Mouse (Mus musculus) midbrain, embryonic 15.5 days (tissue): ENCODE measurements around the gene Try5. TPM values are rescaled to one million over a fixed set of nuclear protein-coding genes. Genes with fewer than 3 reads are reported as not detected.
"Not testable (repeated sequence)": the region's sequence is repeated elsewhere in the genome, so short reads cannot be mapped to it uniquely, and the experiment has no call there.

Source experiments
- ATAC-seq: fragments of 200-750 bp; cut with Nextera tagmentation; replicated peaks from 2 replicates; pipeline ENCODE4 v1.8.0; 2017; ENCODE audit warnings: moderate TSS enrichment
- H3K27ac ChIP-seq: fragments of 300-500 bp; sonication (generic); 2 replicates; pipeline ENCODE4 v1.5.1; 2015; ENCODE audit warnings: mild to moderate bottlenecking, inconsistent platforms
- H3K27me3 ChIP-seq: fragments of 300-500 bp; sonication (generic); replicated peaks from 2 replicates; pipeline ENCODE4 v1.6.1; 2015; ENCODE audit warnings: inconsistent platforms
- H3K36me3 ChIP-seq: fragments of 300-500 bp; sonication (generic); replicated peaks from 2 replicates; pipeline ENCODE4 v1.6.1; 2015; ENCODE audit warnings: inconsistent platforms
- H3K4me1 ChIP-seq: fragments of 300-500 bp; sonication (generic); 2 replicates; pipeline ENCODE4 v1.6.1; 2015; ENCODE audit warnings: inconsistent platforms
- H3K4me2 ChIP-seq: fragments of 300-500 bp; sonication (generic); 2 replicates; pipeline ENCODE4 v1.6.1; 2015; ENCODE audit warnings: inconsistent platforms, mild to moderate bottlenecking, moderate library complexity
- H3K4me3 ChIP-seq: fragments of 300-500 bp; sonication (generic); 2 replicates; pipeline ENCODE4 v1.5.1; 2015; ENCODE audit warnings: mild to moderate bottlenecking, inconsistent platforms
- H3K9ac ChIP-seq: fragments of 300-500 bp; sonication (generic); 2 replicates; pipeline ENCODE4 v1.6.1; 2015; ENCODE audit warnings: mild to moderate bottlenecking, inconsistent platforms
- H3K9me3 ChIP-seq: fragments of 300-500 bp; sonication (generic); 2 replicates; pipeline ENCODE4 v1.6.1; 2016; ENCODE audit warnings: inconsistent platforms
- WGBS: fragments of 180-500 bp; shearing (Covaris S2); methylation state at CpG from one replicate; pipeline ENCODE4 v1.1.7; 2015; ENCODE audit warnings: mixed read lengths; 5-methylcytosine and 5-hydroxymethylcytosine counted together
- polyA plus RNA-seq: library from polyadenylated mRNA; unstranded; fragments of >200 nt; fragmentation: Nextera tagmentation; extraction: Ambion mirVana; gene quantifications from 2 replicates; pipeline ENCODE4 v1.2.1, GENCODE M21; 2015

Try5 gene
- polyA plus RNA-seq, result not detected in 2 replicates

GRCm38 (mm10) chr6:41316741-41317140 is at the start of gene Try5:
Gene Try5 (minus strand): TSS chr6:41316841.
- not testable (repeated sequence) for H3K36me3 ChIP-seq, H3K9ac ChIP-seq, H3K4me3 ChIP-seq, H3K4me1 ChIP-seq, H3K27me3 ChIP-seq, ATAC-seq, H3K4me2 ChIP-seq, H3K9me3 ChIP-seq, H3K27ac ChIP-seq
- 70% methylated on average over 3 of the region's 3 CpGs for WGBS

- 83% methylated on average over 2 of the region's 2 CpGs for WGBS
- no peaks in the 10 kb centered on the region for H3K9me3 ChIP-seq
These were observed 37.3 kb upstream of the Try5 start, which contains the start of gene Try10 for GRCm38 (mm10) chr6:41353932-41354331. Gene Try10 (plus strand): TSS chr6:41354105.

GRCm38 (mm10) chr6:41301969-41302368 is 14.7 kb downstream of the Try5 start, which contains the start of gene Try4:
Gene Try4 (plus strand): TSS chr6:41302269.
- no peak for ATAC-seq
- Histone ChIP-seq H3K4me2 (no peak within 1 kb of the TSS), H3K9ac (no peak within 1 kb of the TSS), H3K27me3 (no peaks in the 10 kb centered on the region), H3K9me3 (no peaks in the 10 kb centered on the region), H3K4me3 (no peak within 1 kb of the TSS), H3K27ac (no peak within 1 kb of the TSS), H3K36me3 (no peaks in the 10 kb centered on the region), H3K4me1 (no peaks in the 10 kb centered on the region)
- 74% methylated on average over 1 of the region's 1 CpGs for WGBS

More at GRCm38 (mm10) chr6:41353932-41354331, 37.3 kb upstream of the Try5 start, which contains the start of gene Try10:
- Histone ChIP-seq H3K4me2 (no peak within 1 kb of the TSS), H3K9ac (no peak within 1 kb of the TSS), H3K27ac (no peak within 1 kb of the TSS), H3K27me3 (no peaks in the 10 kb centered on the region), H3K4me1 (no peaks in the 10 kb centered on the region), H3K4me3 (no peak within 1 kb of the TSS), H3K36me3 (no peaks in the 10 kb centered on the region)
- no peak for ATAC-seq

- no peak for ATAC-seq
- Histone ChIP-seq H3K27me3 (no peaks in the 10 kb centered on the region), H3K4me2 (no peak overlapping the region), H3K27ac (no peak overlapping the region), H3K4me3 (no peak overlapping the region), H3K9ac (no peak overlapping the region), H3K9me3 (no peaks in the 10 kb centered on the region), H3K4me1 (no peaks in the 10 kb centered on the region), H3K36me3 (no peaks in the 10 kb centered on the region)
- 19% methylated on average over 1 of the region's 1 CpGs for WGBS
These were observed 18.4 kb downstream of the Try5 start for GRCm38 (mm10) chr6:41298255-41298654.

GRCm38 (mm10) chr6:41266140-41266539 is 50.5 kb downstream of the Try5 start:
- H3K27ac ChIP-seq, result no peak overlapping the region
- H3K4me3 ChIP-seq, result no peak overlapping the region
- H3K27me3 ChIP-seq, result no peaks in the 10 kb centered on the region
- H3K4me1 ChIP-seq, result no peaks in the 10 kb centered on the region
- no peak for ATAC-seq
- WGBS, result 93% methylated on average over 6 of the region's 6 CpGs
- no peaks in the 10 kb centered on the region for H3K9me3 ChIP-seq
- no peaks in the 10 kb centered on the region for H3K36me3 ChIP-seq
- no peak overlapping the region for H3K9ac ChIP-seq
- no peak overlapping the region for H3K4me2 ChIP-seq

GRCm38 (mm10) chr6:41262796-41263195 is 53.8 kb downstream of the Try5 start:
- Histone ChIP-seq H3K36me3 (no peaks in the 10 kb centered on the region), H3K9ac (no peak overlapping the region), H3K27me3 (no peaks in the 10 kb centered on the region), H3K4me2 (no peak overlapping the region), H3K9me3 (no peaks in the 10 kb centered on the region), H3K4me1 (no peaks in the 10 kb centered on the region), H3K4me3 (no peak overlapping the region), H3K27ac (no peak overlapping the region)
- 34% methylated on average over 3 of the region's 3 CpGs for WGBS
- no peak for ATAC-seq

Other genes starting within 250 kb of the Try5 start
- gene Try4, start 14.6 kb downstream of the Try5 start, polyA plus RNA-seq, result not detected in 2 replicates
- gene Try10, start 37.3 kb upstream of the Try5 start, polyA plus RNA-seq, result not detected in 2 replicates
- not detected in 2 replicates for gene Prss3, start 60.8 kb upstream of the Try5 start, polyA plus RNA-seq
- not detected in 2 replicates for gene Gm5771, start 75.5 kb upstream of the Try5 start, polyA plus RNA-seq
- not detected in 2 replicates for gene Gm10334, start 129.3 kb upstream of the Try5 start, polyA plus RNA-seq
- not detected in 2 replicates for gene Prss1, start 142.1 kb upstream of the Try5 start, polyA plus RNA-seq
- not detected in 2 replicates for gene Prss2, start 204.9 kb upstream of the Try5 start, polyA plus RNA-seq